Mouse (Mus musculus) naive thymus-derived CD4-positive, alpha-beta T cell, adult 2 months (primary cell): ENCODE measurements around the gene Kcnc1.

Experiments used
- DNase-seq: peaks from one replicate; pipeline ENCODE4 v3.0.0-alpha.2; 2011; ENCODE audit warnings: low read depth

The Kcnc1 gene

DNA sequence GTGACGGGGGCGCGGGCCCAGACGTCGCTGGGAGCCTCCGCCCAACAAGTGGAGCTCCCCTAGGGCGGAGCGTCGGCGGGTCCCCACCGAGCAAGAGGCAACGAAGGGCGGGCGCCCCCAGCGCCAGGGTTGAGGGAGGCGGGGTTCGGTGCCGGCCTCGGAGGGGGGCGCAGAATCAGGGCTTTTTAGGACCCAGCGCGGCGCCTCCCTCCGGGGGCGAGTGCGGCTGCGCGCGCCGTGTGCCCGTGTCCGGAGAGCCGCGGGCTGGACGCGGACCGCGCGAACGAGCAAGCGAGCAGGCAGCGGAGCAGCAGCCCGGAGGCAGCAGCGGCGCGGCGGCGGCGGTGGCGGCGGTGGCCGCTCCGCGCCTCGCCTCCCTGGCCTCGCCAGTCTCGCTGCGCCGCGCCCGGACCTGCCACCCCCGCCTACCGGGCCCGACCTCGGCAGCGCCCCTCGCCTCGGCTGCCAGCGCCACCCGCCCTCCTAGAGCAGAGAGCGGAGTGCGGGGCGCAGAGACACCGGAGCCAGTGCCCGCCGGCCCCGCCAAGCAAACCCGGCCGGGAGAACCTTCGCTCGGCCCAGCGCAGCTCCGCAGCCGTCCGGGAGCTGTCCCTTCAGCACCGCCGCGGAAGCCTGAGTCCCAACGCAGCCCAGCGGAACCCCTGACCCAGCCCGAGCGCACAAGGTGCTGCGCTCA is at the start of gene Kcnc1:
Gene Kcnc1, plus strand, starts transcription at position 267 of the 697 bp plus-strand sequence.
- peak; percentile 81 for DNase-seq

DNA sequence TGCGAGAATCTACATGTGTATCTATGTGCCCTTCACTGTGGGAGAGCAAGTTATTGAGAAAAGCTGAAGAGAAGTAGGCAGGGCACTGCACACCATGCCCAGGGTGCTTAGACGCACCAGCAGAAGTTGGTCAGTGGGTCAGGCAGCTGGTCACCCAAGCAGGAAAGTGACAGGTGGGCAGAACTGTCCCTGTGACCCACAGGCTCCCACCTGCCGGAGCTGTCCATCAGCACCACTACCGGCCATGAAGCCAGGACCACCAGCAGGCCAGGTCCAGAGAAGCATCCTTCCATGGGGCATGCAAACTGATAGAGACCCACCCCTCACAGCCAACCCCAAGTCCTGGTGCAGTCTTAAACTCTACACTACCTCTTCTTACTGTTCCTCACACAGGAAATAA is 48.6 kb upstream of the Kcnc1 start:
- DNase-seq = no peak

DNA sequence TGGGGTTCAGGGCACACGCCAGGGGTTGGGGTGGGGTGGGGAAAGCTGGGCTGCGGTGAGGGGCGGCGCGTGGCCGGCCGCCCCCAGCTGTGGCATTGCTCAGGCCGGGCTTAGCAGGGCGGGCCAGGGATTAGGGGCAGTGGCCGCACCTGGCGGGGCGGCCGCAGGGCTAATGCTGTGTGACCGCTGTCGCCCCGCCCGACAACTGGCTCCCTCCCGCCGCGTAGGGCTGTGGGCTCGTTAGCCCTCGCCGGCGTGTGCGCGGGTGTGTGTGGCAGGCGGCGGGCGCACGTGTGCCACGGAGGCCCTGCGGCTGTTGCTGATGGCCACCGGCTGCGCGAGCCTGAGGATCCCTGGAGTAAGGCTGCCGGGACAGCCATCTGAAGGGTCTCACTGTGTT is 47.5 kb upstream of the Kcnc1 start:
- DNase-seq = no peak

DNA sequence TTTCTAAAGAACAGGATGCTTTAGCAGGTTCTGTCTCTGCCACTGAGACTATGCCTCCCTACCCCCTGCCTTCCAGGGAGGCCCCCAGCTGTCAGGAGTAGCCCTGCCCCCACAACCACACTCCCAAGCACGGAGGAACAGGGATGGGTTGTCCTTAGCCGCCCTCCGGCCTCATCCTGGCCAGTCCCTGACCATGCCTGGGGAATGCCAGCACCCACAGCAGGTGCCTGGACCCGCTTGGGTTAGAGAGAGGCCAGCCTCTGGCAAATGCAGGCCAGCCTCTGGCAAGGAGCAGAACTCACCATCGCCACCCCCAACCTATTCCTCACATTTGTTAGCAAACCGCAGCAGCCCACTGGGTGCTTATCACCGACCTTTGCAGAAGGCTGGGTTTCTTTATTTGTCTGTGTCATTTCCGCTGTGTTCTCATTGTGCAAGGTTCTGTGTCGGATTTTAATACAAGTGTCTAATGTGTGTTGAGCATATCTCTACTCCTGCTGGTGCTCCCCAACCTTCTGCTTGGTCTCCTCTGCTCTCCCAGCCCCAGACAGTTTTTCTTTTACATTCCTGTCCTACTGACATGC is 46.1 kb upstream of the Kcnc1 start:
- DNase-seq = no peak

DNA sequence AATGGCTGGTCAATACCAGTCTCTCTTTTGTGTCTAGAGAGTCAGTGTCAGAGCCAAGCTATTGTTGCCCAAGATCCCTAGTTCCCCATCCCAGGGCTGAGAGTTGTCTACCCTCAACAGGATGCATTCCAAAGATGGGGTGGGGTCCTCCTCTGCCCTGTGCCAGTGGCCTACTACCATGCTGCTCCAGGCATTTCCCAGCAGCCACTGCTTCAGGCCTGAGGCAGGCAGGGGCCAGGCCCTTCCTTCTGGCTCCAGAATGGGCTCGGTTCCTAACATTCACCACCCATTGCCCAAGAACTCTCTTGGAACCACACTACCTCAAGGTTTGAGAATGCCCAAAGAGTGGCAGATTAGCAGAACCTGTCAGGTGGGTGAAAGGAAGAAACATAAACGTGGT is 43.5 kb upstream of the Kcnc1 start:
- DNase-seq = no peak

DNA sequence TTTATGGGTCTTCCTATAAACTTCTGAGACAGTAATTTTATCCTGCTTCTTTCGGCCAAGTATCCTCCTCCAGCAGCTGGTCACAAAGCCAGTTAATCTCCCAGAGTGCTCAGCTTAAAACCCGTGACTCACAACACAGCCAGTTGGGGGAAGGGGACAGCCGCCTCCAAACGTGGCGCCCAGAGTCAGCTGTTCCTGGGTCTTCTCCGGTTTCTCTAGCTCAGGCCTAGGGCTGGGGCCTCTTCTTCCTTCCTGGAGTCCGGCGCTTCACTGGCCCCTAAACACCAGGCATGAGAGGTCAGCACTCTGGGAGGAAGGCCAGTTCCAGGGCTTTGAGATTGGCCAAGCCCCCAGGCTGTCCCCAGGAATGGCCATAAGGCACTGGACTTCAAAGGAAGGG is 43.1 kb upstream of the Kcnc1 start:
- no peak for DNase-seq

DNA sequence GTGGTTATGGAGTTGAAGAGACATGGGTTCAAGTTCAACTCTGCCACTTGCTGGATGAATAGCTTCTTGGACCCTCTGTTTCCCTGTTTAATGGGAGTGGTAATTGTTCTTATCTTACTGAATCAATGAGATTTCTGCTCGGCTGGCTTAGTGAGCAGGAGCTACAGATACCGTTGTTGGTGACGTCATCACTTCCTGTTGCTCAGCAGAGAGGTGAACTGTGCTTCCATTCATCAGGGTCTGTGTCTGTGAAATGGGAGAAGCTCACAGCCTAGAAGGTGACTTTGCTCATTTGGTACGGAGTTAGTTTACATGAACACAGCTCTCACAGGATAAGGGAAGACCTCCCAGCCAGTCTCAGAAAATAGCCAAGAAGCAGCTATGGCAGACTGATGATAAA is 42.4 kb upstream of the Kcnc1 start:
- DNase-seq = peak; percentile 13

DNA sequence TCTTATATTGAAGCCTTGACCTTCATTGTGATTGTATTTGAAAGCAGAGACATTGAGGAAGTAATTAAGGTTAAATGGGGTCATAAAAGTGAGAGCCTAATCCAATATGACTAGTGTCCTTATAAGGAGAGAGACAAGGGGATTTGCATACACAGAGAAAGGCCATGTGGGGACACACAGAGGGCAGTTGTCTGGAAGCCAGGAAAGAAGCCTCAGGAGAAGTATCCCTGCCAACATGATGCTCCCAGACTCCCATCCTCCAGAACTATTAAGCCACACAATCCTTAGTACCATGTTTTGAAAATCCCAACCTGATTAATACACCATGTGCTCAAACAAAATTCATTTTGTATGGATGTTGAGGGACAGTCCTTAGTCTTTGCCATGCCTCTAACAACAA is 34.5 kb upstream of the Kcnc1 start:
- DNase-seq = no peak

DNA sequence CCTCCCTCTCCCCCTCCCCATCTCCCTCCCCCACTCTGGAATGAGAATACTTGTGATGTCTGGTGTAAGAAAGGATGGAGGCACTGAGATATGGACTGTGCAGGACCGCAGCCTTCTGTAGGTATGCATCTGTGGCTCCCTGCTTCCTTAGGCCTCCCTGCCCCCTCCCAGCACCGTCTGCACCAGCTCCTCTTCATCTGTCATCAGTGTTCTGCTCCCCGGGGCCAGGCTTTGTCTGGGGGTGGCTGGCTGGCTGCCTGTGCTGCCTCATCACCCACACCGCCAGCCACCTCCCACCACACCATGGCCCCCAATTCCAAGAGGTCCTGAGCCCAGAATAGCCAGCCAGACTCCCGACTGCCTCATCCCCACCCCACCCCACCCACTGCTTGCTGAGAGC is 32.1 kb upstream of the Kcnc1 start:
- DNase-seq = no peak

DNA sequence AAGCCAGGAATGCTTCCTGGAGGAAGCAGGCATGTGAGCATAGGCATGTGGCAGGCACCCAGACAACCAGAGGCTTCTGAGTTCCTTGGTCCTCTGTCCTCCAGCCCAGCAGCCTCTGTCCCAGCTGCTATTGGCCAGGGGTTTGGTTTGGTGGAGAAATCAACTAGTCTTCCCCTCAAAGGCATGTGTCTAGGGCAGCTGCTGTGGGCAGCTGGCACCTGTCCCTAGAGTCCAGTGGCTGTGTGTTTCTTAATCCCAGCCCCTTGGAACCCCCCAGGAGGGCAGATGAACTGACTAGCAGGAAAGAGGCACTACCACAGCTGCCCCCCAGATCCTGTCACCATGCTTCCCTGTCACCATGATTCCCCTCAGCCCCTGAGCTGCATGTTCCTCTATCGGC is 30.5 kb upstream of the Kcnc1 start:
- DNase-seq = no peak

DNA sequence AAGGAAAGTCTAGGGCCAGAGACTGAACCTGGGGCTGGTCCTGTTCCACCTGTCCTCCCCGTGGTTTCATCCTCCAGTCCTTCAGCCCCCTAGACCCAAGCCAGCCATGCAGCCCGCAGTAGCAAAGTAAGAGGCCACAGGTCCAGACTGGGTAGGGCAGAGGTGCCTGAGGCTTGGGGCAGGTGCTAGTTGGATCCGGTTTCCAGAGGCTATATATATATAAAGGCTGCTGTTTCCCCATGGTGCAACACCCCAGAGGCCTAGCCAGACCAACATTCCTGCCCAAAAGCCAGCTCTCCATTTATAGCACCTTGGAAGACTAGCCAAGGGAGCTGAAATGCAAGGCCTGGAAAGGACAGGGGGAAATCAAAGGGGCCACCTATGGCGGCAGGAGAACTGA is 25.2 kb upstream of the Kcnc1 start:
- no peak for DNase-seq

DNA sequence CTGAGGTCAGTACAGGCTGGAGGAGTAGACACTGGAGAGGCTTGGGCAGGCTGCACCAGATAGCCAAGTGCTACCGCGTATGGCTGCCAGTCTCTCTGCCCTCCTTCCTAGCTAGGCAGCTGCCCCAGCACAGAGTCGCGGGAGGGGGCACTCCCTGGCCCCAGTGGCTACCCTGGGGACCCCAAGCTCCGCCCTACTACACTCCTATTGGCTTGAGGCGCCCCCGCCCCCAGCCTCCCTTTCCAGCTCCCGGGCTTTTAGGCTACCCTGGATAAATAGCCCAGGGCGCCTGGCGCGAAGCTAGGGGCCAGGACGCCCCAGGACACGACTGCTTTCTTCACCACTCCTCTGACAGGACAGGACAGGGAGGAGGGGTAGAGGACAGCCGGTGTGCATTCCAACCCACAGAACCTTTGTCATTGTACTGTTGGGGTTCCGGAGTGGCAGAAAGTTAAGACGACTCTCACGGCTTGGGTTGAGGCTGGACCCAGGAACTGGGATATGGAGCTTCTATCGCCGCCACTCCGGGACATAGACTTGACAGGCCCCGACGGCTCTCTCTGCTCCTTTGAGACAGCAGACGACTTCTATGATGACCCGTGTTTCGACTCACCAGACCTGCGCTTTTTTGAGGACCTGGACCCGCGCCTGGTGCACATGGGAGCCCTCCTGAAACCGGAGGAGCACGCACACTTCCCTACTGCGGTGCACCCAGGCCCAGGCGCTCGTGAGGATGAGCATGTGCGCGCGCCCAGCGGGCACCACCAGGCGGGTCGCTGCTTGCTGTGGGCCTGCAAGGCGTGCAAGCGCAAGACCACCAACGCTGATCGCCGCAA is 19.9 kb upstream of the Kcnc1 start, which contains the start of gene Myod1:
Gene Myod1, plus strand, starts transcription at position 303 of the 836 bp plus-strand sequence.
- DNase-seq = no peak

DNA sequence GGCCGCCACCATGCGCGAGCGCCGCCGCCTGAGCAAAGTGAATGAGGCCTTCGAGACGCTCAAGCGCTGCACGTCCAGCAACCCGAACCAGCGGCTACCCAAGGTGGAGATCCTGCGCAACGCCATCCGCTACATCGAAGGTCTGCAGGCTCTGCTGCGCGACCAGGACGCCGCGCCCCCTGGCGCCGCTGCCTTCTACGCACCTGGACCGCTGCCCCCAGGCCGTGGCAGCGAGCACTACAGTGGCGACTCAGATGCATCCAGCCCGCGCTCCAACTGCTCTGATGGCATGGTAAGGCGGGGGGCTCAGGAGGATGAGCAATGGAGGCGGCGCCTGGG is 19.3 kb upstream of the Kcnc1 start:
- no peak for DNase-seq

DNA sequence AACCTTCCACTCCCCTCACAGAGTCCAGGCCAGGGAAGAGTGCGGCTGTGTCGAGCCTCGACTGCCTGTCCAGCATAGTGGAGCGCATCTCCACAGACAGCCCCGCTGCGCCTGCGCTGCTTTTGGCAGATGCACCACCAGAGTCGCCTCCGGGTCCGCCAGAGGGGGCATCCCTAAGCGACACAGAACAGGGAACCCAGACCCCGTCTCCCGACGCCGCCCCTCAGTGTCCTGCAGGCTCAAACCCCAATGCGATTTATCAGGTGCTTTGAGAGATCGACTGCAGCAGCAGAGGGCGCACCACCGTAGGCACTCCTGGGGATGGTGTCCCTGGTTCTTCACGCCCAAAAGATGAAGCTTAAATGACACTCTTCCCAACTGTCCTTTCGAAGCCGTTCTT is 18.2 kb upstream of the Kcnc1 start:
- DNase-seq = peak; percentile 55

DNA sequence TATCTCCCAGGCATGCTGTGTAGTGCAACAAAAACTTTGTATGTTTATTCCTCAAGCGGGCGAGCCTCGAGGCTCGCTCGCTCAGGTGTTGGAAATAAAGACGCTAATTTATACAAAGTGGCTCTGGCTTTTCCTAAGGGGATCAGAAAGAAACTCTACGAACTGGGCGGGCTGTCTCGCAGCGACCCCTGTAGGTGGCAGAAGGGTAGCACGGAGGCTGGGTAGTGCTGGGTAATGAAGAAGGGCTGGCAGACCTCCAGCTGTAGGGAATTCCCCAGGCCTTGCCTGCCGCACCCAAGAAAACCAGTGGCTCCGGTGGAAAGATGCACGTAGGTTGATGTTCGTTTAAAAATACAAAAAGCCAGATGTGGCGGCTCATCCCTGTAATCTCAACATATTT is 17.3 kb upstream of the Kcnc1 start:
- DNase-seq = peak; percentile 81

DNA sequence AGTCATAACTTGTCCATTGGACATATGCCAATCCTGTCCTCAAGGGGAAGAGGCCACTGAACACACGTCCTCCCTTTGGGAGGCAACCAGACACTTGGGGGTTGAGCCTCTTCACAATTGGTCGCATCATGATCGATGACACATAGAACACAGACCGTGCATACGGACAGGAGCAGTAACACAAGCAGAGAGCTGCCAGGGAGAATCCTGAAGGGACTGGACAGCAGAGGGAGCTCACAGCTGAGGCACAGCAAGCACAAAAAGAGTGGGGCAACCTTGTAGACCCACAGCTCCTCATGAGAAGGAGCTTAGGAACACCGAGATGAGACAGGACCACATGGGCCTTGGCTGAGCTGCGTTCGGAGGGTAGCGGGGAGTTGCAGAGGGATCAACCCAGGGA is 15.7 kb upstream of the Kcnc1 start:
- DNase-seq = no peak

DNA sequence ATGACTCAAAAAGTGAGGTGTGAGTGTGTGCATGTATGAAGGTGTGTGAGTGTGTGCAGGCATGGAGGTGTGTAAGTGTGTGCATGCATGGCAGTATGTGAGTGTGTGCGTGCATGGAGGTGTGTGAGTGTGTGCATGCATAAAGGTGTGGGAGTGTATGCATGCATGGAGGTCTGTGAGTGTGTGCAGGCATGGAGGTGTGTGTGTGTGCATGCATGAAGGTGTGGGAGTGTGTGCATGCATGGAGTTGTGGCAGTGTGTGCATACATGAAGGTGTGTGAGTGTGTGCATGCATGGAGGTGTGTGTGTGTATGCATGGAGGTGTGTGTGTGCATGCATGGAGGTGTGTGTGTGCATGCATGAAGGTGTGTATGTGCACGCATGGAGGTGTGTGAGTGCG is 8.9 kb upstream of the Kcnc1 start:
- no peak for DNase-seq

DNA sequence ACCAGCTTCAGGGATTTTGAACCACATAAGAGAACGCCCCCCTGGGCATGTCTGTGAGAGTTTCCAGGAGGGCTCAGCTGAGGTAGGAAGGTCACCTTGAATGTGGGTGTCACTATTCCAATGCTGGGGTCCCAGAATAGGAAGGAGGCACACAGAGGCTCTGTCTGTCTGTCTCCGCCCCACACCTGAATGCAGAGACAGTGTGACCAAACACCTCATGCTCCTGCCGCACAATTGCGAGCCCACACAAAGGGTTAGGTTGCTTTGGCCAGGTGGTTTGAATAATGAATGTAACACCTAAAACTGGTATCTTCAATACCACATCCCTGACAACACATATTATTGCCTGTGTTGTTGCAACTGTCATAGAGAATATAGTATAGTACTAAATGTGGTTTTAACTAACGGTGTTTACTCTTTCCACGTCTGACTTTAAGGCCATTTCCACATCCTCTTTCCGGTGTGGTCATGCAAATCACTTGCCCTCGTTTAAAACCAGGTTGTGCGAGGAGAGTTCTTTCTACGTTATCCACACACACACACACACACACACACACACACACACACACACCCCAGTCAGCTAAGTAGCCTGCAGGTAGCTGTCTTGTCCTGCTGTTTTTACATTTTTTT is 6.7 kb upstream of the Kcnc1 start:
- peak; percentile 89 for DNase-seq

DNA sequence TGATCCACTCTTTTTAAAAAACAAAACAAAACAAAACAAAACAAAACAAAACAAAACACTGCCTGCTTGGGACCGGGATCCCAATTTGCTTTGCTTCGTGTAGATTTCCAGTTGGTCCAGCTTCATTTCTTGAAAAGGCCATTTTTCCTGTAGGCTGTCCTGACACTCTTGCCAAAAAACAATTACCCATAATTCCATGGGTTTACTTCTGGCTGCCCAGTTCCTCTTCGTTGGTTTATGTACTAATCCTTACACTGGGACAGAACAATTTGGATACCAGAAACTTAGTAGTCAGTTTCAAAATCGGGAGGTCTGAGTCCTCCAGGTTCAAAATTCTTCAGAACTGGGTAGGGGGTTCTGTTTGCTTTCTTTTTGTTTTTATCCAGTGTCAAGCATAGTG is 6.1 kb upstream of the Kcnc1 start:
- DNase-seq = no peak

DNA sequence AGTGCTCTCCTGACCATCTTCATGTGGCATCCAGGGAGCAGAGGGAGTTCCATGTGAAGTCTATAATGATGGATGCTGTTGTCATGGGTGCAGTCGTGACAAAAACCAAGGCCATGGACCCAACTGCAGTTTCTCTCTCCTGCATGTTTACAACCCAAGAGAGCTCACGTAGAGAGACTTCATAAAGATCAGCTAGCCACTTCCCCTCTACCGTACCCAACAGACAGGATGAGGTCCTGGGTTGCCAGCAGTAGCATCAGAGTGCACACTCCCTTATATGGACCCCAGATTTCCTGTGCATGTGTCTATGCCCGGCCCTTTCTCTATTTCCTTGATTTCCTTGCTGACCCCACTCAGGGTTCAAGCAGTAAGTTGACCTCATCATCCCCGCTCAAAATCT is 4.6 kb upstream of the Kcnc1 start:
- DNase-seq = peak; percentile 83

DNA sequence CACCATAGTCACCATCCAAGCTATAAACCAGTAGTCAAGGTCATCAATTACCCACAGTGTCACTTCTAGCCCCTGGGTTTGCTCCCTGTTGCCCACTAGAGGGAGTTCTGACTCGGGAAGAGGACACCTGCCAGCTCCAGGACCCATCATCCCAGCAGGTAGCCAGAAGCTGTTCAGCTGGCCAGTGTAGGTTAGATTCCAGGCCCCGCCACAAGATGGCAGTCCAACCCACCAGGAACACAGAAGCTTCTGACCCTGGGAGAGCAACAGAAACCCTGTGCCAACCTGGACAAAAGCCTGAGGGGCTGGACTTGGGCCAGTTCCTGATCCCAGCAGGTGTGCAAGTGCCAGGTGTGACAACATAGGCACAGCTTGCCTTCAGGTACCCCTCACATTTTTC is 3.2 kb upstream of the Kcnc1 start:
- peak; percentile 83 for DNase-seq

DNA sequence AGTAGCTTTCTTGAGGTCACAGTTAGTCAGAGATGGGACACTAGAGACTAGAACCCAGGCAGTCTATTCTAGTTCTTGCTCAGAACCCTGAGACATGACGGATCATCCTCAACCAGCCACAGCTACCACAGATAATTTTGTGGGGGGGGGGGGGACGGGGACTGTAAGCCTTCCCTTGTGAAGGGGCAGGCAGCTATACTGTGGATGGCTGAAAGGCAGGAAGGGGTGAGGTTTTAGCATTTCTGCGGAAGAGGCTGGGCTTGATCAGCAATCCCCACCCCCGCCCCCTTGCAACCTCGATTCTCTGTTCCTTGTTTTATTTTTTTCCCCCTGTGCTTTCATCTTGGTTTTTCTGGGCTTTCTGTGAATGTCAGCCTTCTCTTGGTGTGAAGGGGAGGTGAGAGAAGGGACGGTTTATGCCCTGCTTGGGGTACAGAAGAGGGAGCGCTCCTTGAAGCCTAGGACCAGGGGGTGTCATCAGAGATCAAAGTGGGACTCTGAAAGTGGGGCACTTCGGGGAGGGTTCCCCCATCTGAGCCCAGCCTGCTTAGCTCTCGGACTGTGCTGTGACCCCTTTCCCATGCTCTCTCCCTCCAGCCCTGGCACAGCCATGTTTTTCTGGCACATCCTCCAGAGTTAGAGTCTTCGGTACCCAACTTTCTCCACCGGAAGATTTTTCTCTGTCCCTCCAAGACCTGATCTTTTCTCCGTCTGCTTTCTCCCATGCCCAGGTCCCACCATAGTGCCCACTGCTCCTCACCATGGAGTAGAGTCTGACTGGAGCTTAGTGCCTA is 2.4 kb upstream of the Kcnc1 start:
- DNase-seq = peak; percentile 58
